Mouse (Mus musculus) intestine, embryonic 16.5 days (tissue): ENCODE data around the gene Akt1. TPM values are rescaled to one million over a fixed set of nuclear protein-coding genes. Genes with fewer than 3 reads are reported as not detected.

Source experiments
- ATAC-seq: fragments of 200-750 bp; cut with Nextera tagmentation; 2 replicates; pipeline ENCODE4 v1.8.0; 2017; ENCODE audit warnings: moderate TSS enrichment, moderate library complexity
- H3K27ac ChIP-seq: fragments of 300-500 bp; sonication (generic); 2 replicates; pipeline ENCODE4 v1.5.1; 2014; ENCODE audit warnings: mild to moderate bottlenecking, low read length
- H3K27me3 ChIP-seq: fragments of 300-500 bp; sonication (generic); replicated peaks from 2 replicates; pipeline ENCODE4 v1.6.1; 2014; ENCODE audit warnings: low read length, control low read depth, mixed read lengths; ENCODE audit not compliant: control insufficient read depth, insufficient read depth
- H3K36me3 ChIP-seq: fragments of 300-500 bp; sonication (generic); 2 replicates; pipeline ENCODE4 v1.6.1; 2014; ENCODE audit warnings: low read length, control low read depth; ENCODE audit not compliant: control insufficient read depth, insufficient read depth
- H3K4me1 ChIP-seq: fragments of 300-500 bp; sonication (generic); 2 replicates; pipeline ENCODE4 v1.6.1; 2014; ENCODE audit warnings: low read length, control low read depth, mixed read lengths; ENCODE audit not compliant: control insufficient read depth, insufficient read depth
- H3K4me2 ChIP-seq: fragments of 300-500 bp; sonication (generic); 2 replicates; pipeline ENCODE4 v1.6.1; 2014; ENCODE audit warnings: low read depth, low read length, control low read depth
- H3K4me3 ChIP-seq: fragments of 300-500 bp; sonication (generic); 2 replicates; pipeline ENCODE4 v1.5.1; 2014; ENCODE audit warnings: mild to moderate bottlenecking, low read length
- H3K9ac ChIP-seq: fragments of 300-500 bp; sonication (generic); 2 replicates; pipeline ENCODE4 v1.6.1; 2014; ENCODE audit warnings: low read depth, low read length
- H3K9me3 ChIP-seq: fragments of 300-500 bp; sonication (generic); 2 replicates; pipeline ENCODE4 v1.6.1; 2016; ENCODE audit warnings: low read length, control low read depth; ENCODE audit not compliant: control insufficient read depth
- WGBS: fragments of 180-500 bp; shearing (Covaris S2); extraction: QIAGEN DNeasy Blood & Tissue Kit; methylation state at CpG from one replicate; pipeline ENCODE4 v1.1.7; 2014; 5-methylcytosine and 5-hydroxymethylcytosine counted together
- polyA plus RNA-seq: library from polyadenylated mRNA; unstranded; fragments of >200 nt; fragmentation: Nextera tagmentation; extraction: Ambion mirVana; gene quantifications from 2 replicates; pipeline ENCODE4 v1.2.1, GENCODE M21; 2015

The Akt1 gene
- polyA plus RNA-seq, 1 experiment from 2014 or later = 56.5 TPM

GRCm38 (mm10) chr12:112626455-112626854 lies 48.2 kb downstream of the Akt1 start:
- no peak for ATAC-seq
- H3K4me2 ChIP-seq = no peak overlapping the region
- H3K27me3 ChIP-seq = 0 out of 2 replicates have a peak, but pooled peaks cover 2% of the 10 kb centered on the region
- H3K36me3 ChIP-seq = no peaks in the 10 kb centered on the region
- H3K9me3 ChIP-seq = no peaks in the 10 kb centered on the region
- peaks cover 30% of the 10 kb centered on the region for H3K4me1 ChIP-seq
- H3K9ac ChIP-seq = 0 out of 2 replicates have a peak overlapping the region, but pooled peaks have one; percentile 0
- H3K4me3 ChIP-seq = no peak overlapping the region
- no peak overlapping the region for H3K27ac ChIP-seq
- 57% methylated on average over 6 of the region's 6 CpGs for WGBS

- no peaks in the 10 kb centered on the region for H3K9me3 ChIP-seq
- no peak for ATAC-seq
- H3K4me1 ChIP-seq = peaks cover 30% of the 10 kb centered on the region
- H3K27ac ChIP-seq = no peak overlapping the region
- WGBS = 83% methylated on average over 4 of the region's 4 CpGs
- H3K4me2 ChIP-seq = no peak overlapping the region
- 0 out of 2 replicates have a peak, but pooled peaks cover 4% of the 10 kb centered on the region for H3K27me3 ChIP-seq
- no peak overlapping the region for H3K4me3 ChIP-seq
- H3K36me3 ChIP-seq = no peaks in the 10 kb centered on the region
- H3K9ac ChIP-seq = no peak overlapping the region
These were observed 49.0 kb downstream of the Akt1 start for GRCm38 (mm10) chr12:112625700-112626099.

GRCm38 (mm10) chr12:112623742-112624141 lies 50.9 kb downstream of the Akt1 start:
- Histone ChIP-seq H3K4me3 (no peak overlapping the region), H3K4me2 (no peak overlapping the region), H3K27me3 (0 out of 2 replicates have a peak, but pooled peaks cover 4% of the 10 kb centered on the region), H3K4me1 (peaks cover 34% of the 10 kb centered on the region), H3K36me3 (no peaks in the 10 kb centered on the region), H3K9me3 (no peaks in the 10 kb centered on the region), H3K27ac (no peak overlapping the region), H3K9ac (0 out of 2 replicates have a peak overlapping the region, but pooled peaks have one; percentile 10)
- 20% methylated on average over 2 of the region's 2 CpGs for WGBS
- peak; percentile 26; the same call in 1 of the 2 replicates for ATAC-seq

GRCm38 (mm10) chr12:112621900-112622299 lies 52.8 kb downstream of the Akt1 start:
- no peak overlapping the region for H3K4me3 ChIP-seq
- peaks cover 33% of the 10 kb centered on the region for H3K4me1 ChIP-seq
- 0 out of 2 replicates have a peak, but pooled peaks cover 4% of the 10 kb centered on the region for H3K27me3 ChIP-seq
- no peak for ATAC-seq
- no peak overlapping the region for H3K27ac ChIP-seq
- no peaks in the 10 kb centered on the region for H3K9me3 ChIP-seq
- no peaks in the 10 kb centered on the region for H3K36me3 ChIP-seq
- H3K4me2 ChIP-seq = no peak overlapping the region
- 84% methylated on average over 3 of the region's 3 CpGs for WGBS
- no peak overlapping the region for H3K9ac ChIP-seq

- Histone ChIP-seq H3K36me3 (no peaks in the 10 kb centered on the region), H3K9me3 (no peaks in the 10 kb centered on the region), H3K4me2 (peak overlapping the region; percentile 99), H3K4me3 (peak overlapping the region; percentile 60), H3K27me3 (0 out of 2 replicates have a peak, but pooled peaks cover 4% of the 10 kb centered on the region), H3K27ac (no peak overlapping the region), H3K4me1 (peaks cover 25% of the 10 kb centered on the region), H3K9ac (peak overlapping the region; percentile 75)
- ATAC-seq = no peak
- WGBS = 18% methylated on average over 16 of the region's 16 CpGs
These were observed 54.2 kb downstream of the Akt1 start for GRCm38 (mm10) chr12:112620354-112621061.

DNA sequence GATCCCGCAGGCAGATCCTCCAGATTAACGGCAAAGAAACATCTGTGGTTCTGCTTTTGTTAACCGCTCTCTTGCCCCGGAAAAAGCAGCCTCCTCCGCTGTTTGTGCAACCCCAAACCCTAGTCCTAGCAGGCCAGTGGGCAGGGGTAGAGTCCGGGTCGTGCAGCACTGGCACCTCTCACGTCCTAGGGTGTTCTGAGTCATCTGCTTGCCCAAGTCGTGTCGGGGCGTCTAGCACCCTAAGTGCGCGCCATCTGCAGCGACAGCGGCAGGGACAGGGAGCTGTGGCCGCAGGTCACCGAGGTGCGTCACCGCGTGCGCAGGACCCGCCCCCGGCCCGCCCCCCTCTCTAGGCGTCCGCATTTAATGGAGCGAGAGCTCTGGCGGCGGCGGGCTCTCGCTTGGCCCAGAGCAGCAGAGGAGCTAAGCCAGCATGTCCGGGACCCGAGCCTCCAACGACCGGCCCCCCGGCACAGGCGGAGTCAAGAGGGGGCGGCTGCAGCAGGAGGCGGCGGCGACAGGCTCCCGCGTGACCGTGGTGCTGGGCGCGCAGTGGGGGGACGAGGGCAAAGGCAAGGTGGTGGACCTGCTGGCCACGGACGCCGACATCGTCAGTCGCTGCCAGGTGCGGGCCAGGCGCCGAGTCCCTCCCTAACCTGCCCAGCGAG lies 54.9 kb downstream of the Akt1 start, which contains the start of gene Adssl1:
Gene Adssl1 (plus strand): TSS at position 360 of the 668 bp plus-strand sequence.
- under 1% methylated on average over 56 of the region's 56 CpGs for WGBS
- H3K27me3 ChIP-seq = 0 out of 2 replicates have a peak, but pooled peaks cover 4% of the 10 kb centered on the region
- H3K9me3 ChIP-seq = no peaks in the 10 kb centered on the region
- H3K4me1 ChIP-seq = peaks cover 25% of the 10 kb centered on the region
- H3K9ac ChIP-seq = peak within 1 kb of the TSS; percentile 75
- ATAC-seq = peak; percentile 74
- H3K4me2 ChIP-seq = peak within 1 kb of the TSS; percentile 99
- no peak within 1 kb of the TSS for H3K27ac ChIP-seq
- H3K36me3 ChIP-seq = no peaks in the 10 kb centered on the region
- peak within 1 kb of the TSS; percentile 60 for H3K4me3 ChIP-seq

DNA sequence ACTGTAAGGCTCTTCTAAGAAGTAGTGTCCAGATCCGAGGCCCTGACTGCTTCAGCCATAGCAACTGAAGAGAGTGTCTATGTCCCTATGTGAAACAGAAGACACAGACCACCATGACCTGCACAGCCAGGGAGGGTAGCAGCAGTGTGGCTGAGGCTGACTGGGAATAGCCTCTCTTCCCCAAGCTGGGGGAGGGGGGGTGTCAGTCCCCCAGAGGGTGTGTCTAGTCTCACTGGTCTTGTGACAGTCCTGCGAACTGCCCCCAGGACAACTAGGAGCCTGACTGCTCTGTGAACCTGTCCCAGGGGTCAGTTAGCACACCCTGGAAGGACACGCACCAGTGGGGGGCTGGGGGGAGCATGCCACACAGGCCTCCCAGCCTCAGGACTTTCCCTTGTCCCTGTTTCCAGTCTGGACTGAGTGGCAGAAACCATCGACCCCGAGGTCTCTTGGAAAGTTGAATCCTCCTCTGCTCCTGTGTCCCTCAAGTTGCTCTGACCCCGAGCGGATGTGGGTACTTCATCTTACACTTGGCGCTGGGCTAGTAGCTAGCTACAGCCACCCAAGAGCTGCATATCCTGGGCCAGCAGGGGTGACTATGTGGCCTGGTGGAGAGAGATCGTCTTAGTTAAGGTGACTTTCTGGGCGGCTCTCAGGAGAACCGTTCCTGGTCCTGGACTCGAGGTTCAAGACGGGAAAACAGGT lies 55.6 kb downstream of the Akt1 start:
- Histone ChIP-seq H3K36me3 (no peaks in the 10 kb centered on the region), H3K9ac (peak overlapping the region; percentile 75), H3K4me3 (peak overlapping the region; percentile 60), H3K4me2 (peak overlapping the region; percentile 99), H3K27me3 (0 out of 2 replicates have a peak, but pooled peaks cover 4% of the 10 kb centered on the region), H3K27ac (no peak overlapping the region), H3K4me1 (peaks cover 25% of the 10 kb centered on the region), H3K9me3 (no peaks in the 10 kb centered on the region)
- WGBS = 29% methylated on average over 13 of the region's 13 CpGs
- peak; percentile 9; the same call in 1 of the 2 replicates for ATAC-seq

DNA sequence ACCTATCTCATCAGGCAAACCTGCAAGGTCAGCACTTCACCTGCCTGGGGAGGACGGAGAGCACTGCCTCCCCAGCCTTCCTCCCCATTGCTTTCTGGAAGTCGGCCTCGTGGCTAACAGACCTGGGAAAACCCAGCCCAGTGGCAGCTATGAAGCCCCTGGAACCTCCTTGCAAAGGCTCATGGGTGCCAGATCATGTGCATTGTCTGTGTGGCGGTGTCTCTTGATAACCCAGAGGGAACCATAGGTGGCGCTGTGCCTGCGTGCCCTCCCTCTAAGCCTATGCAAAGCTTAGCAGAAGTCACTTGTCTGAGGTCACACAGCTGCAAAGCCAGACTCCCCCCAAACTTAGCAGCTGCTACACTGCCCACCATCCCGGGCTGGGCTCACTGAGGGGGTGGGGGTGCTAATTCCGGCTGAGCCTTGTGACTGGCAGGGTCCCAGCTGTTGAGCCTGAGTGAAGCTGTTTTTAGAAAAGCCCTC lies 56.7 kb downstream of the Akt1 start:
- 21% methylated on average over 8 of the region's 8 CpGs for WGBS
- no peak overlapping the region for H3K4me2 ChIP-seq
- H3K9me3 ChIP-seq = no peaks in the 10 kb centered on the region
- peak; percentile 39 for ATAC-seq
- no peaks in the 10 kb centered on the region for H3K36me3 ChIP-seq
- no peak overlapping the region for H3K27ac ChIP-seq
- no peak overlapping the region for H3K4me3 ChIP-seq
- 0 out of 2 replicates have a peak, but pooled peaks cover 4% of the 10 kb centered on the region for H3K27me3 ChIP-seq
- H3K9ac ChIP-seq = no peak overlapping the region
- peaks cover 18% of the 10 kb centered on the region for H3K4me1 ChIP-seq

DNA sequence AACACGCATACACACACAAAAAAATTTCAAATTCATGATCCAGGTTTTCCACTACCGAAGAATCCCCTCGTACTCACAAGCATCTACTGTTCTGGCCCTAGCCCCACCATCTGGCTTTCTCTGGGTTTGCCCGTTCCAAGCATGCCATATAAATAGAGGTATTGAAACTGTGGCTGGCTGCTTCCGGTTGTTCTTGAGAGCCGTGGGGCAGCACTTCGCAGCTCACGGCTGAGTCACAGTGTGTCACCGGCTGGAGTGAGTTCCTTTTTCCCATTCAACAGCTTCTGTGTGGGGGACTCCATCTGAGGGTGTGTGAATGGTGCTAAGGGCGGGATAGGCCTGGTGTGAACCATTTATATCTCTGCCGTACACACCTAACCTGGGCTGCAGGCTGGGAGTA lies 57.5 kb downstream of the Akt1 start:
- no peaks in the 10 kb centered on the region for H3K9me3 ChIP-seq
- no peak overlapping the region for H3K9ac ChIP-seq
- 0 out of 2 replicates have a peak, but pooled peaks cover 4% of the 10 kb centered on the region for H3K27me3 ChIP-seq
- peaks cover 18% of the 10 kb centered on the region for H3K4me1 ChIP-seq
- 78% methylated on average over 11 of the region's 11 CpGs for WGBS
- no peak overlapping the region for H3K4me2 ChIP-seq
- H3K27ac ChIP-seq = no peak overlapping the region
- H3K36me3 ChIP-seq = no peaks in the 10 kb centered on the region
- no peak for ATAC-seq
- no peak overlapping the region for H3K4me3 ChIP-seq
